Mouse (Mus musculus) v-Abl transformed pro-B cells (cell line): ENCODE measurements at regions not wholly inside any gene's neighbourhood (a gene's known extent, or its start where the extent isn't known, plus 50 kb on each side); places are given as distances from the start of the nearest gene placed in this dataset.
"Not testable (repeated sequence)": the region's sequence is repeated elsewhere in the genome, so short reads cannot be mapped to it uniquely, and the experiment has no call there.

ENCODE experiments used
- in situ Hi-C, 2 experiments: fragments of 400-800 bp; cut with MboI; formaldehyde crosslinking; loops; one replicate each; pipeline ENCODE4 v1.15.1; 2025; ENCODE audit not compliant: unreplicated experiment in 2 of 2

GRCm38 (mm10) chr17:13432256-13432655 is 77.9 kb downstream of the Tcp10c start:
- in situ Hi-C loops, result not testable (repeated sequence)

DNA sequence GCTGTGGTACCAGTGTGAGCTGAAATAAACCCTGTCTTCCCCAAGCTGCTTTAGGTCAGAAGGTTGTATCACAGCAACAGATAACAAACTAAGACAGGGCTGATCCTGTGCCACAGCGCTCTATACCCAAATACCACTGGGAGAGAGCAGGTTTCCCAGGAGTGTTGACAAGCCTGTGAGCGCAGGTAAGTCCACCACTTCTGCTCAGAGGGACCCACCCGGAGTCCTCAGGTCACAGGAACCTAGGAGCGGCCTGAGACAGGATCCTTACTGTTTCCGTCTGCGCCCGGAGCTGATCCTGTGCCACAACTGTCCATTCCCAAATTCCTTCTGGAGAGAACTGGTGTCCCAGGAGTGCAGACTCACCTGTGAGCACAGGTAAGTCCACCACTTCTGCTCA is 79.8 kb downstream of the Tcp10c start:
- in situ Hi-C loops, result not testable (repeated sequence)

DNA sequence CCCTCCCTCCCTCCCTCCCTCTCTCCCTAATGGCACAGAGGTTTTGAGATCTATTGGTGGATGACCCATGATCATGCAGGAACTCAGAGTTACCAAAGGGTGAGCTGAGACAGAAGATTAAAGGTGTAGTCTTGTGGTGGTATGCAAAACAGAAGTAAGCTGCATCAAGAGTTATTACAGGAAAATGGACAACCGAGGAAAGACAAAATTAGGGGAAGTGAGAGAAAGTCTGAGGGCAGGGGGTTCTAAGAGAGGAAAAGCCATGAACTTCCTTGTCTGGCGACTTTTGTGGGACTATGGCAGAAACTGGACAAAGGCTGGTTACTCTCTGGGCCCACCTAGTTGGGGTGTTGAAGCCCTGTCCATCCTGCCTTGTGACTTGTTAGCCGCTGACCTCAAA is 84.4 kb downstream of the Tcp10c start:
- in situ Hi-C loops, result not testable (repeated sequence)

- in situ Hi-C loops, result not testable (repeated sequence)
These were observed 86.5 kb downstream of the Tcp10c start for GRCm38 (mm10) chr17:13440708-13441530.

DNA sequence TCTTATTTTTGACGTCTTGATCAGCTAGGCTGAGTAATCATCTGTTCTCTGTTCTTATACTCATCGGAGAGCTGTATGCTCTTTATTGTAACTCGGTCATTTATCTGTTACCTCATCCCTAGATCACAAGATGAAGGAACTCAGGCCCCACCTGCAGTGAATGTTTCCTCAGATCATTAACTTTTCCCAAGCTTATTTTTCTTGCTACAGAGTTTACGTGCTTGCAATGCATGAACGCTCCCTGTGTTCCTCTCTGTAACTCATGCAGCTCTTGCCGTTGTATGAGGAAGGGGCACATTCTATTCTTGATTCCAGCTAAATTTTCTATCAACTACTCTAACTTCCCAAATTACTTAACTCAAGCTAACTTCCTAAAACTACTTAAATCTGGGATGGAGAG is 87.9 kb downstream of the Tcp10c start:
- in situ Hi-C loops, result not testable (repeated sequence)

GRCm38 (mm10) chr17:13456869-13457600 is 102.7 kb downstream of the Tcp10c start:
- in situ Hi-C loops, result loop anchor here in 1 of 2 experiments (10.0 kb wide), 1 partner anchor 282 kb away; no protein-coding TSS in a partner anchor

GRCm38 (mm10) chr17:13457942-13458341 is 103.6 kb downstream of the Tcp10c start:
- in situ Hi-C loops, result loop anchor here in 1 of 2 experiments (10.0 kb wide), 1 partner anchor 283 kb away; no protein-coding TSS in a partner anchor

GRCm38 (mm10) chr17:13458814-13459213 is 104.4 kb downstream of the Tcp10c start:
- in situ Hi-C loops, result loop anchor here in 1 of 2 experiments (10.0 kb wide), 1 partner anchor 284 kb away; no protein-coding TSS in a partner anchor

DNA sequence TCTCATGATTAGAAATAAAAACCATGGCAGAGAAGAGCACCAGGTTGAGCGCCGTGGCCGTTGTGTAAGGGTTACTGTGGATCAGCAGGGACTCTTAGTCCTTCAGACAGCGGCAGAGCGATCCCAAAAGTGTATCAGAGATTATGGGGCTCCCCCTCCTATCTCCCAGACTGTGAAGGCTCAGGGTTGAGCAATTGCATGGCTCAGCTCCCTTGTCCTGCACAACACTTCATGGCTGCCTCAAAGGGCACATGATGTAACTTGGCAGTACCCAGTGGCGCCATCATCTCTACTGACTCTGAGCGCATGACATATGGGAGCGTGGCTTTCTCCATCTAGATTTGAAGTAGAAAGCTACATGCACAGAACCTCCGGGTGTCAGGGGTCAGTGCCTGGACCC is 108.3 kb downstream of the Tcp10c start:
- in situ Hi-C loops, result not testable (repeated sequence)

DNA sequence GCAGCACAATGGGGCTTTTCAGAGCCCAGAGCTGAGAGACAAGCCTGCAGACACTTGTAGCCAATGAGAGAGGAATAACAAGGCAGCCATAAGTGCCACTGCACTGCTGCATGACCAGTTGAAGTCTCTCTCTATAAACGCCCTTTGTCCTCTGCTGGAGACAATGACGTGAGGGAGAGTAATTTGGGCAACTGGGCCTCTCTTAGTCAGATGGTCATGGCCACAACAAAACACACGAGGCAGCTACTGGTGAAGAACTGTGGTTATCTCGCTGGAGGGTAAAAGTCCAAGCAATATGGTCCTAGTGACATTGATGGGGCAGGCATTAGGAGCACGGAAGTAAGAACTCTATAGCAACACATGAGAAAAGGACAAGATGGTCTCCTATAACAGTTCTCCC is 111.5 kb downstream of the Tcp10c start:
- in situ Hi-C loops, result not testable (repeated sequence)

GRCm38 (mm10) chr17:13469867-13470380 is 115.6 kb downstream of the Tcp10c start:
- in situ Hi-C loops, result not testable (repeated sequence)

DNA sequence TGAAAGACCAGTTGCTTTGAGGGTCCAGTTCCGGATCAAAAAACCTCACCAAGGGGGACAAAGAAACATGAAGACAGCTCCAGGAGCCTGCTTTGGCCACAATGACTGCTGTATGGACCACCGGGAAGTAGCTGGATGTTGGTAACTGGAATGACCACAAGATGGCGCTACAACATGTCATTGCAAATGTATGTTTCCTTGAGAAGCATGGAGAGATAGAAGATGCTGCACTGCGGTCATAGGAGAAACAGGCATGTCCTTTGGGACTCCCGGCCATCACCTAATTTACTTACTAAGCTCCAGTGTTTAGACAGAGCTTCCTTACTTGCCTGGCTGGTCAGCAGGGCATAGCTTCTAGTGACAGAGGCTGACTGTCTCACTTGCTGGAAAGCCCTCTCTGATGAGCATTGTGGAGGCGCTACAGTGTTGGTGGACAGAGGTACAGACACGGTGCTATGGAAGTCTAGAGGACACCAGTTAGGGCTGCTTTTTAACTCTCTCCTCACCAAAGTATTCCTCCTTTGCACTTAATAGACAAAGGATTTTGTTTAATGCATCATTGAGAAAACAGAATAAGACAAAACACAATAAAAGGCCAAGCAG is 118.2 kb downstream of the Tcp10c start:
- in situ Hi-C loops, result no loop called here

- in situ Hi-C loops, result no loop called here
These were observed 120.1 kb downstream of the Tcp10c start for GRCm38 (mm10) chr17:13474310-13475094.

- in situ Hi-C loops, result no loop called here
These were observed 124.6 kb downstream of the Tcp10c start for GRCm38 (mm10) chr17:13478866-13479571.

DNA sequence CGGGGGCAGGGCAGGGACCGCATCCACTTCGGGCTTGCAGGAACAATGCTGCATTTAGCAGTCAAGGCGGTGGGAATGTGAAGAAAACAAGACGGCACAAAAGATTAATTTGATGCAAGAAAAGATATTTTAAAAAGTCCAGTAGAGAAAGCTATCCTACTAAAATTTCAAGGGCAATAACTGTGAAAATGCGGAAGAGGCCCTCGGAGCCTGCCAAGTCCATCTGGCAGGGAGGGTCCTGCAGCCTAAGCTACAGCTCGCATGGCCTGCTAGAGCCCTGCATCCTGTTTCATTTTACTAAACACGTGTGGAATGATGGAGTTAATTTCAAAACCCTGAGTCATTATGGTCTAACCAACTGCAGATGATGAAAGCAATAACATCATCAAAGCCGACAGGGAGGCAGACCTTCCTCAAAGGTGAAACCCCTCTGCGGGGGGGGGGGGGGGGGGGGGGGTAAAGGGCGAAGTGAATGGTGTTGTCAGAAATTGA is 125.2 kb downstream of the Tcp10c start:
- in situ Hi-C loops, result no loop called here

DNA sequence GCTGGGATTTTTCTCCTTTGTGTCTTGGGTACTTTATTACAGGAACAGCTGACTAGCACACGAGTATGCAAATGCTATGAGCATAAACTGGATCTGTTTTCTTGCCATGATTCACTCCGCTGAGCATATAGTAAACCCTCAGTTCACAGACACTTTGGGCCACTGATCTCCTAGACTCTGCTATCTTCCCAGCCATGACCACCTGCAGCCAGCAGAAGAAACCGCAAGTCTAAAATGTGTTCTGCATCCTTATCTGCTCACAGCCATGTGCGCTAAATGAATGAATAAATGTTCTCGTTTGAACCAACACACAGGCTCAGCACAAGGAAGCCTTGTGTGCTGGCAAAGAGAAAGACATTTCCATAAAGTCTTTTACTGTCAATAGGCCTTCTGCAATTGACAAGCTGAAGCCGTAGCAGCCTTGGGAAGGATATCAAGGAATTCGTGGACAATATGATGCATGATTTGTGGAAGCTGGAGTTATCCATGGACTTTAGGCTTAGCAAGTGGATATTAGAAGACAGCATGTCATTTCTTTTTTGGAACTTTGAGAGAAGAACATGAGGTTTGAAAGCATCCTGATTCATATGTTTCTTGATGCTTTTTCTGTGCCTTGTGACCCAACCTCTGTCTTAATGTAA is 127.2 kb downstream of the Tcp10c start:
- in situ Hi-C loops, result no loop called here

DNA sequence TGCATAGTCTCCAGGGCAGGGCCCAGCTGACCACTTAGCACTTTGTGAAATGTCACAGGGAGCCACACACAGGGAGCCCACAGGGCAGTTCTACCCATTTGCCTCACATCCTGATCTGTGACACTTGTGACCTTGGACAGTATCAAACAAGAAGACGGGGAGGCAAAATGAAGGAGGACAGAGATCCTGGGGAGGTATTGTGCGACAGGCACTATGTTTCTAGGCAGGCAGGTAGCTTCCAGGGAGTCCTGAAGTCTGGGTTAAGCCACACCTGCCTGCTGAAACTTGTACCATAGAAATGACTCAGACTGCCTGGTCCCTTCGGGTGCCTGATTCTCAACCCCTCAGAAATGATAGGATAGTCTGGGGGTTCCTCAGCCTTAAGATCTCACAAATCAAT is 127.8 kb downstream of the Tcp10c start:
- in situ Hi-C loops, result no loop called here

- in situ Hi-C loops, result no loop called here
These were observed 133.2 kb downstream of the Tcp10c start for GRCm38 (mm10) chr17:13487291-13488215.
